In the genomic region with DNA sequence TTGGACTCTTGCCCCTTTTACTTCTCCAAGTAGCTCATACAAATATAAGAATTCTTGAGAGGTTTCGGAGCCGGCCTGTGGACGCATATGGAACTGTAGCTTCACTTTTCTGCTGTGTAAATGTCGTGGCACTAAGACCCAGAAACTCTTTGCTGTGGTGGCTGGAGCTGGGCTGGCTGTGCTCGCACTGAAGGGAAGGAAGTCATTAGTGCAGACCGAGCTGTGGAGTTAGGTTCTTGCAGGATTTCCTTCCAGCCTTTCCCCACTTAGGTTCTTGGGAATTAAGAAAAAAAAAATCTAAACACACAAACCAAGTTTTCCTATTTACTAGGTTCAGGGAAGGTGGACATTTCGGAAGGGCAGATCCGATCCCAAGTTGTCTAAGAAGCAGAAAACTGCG, we compare ENCODE assay signal across 8 mouse cellular contexts.
DNase-seq lines count a peak whose midpoint lies in the region; ATAC-seq and TF ChIP-seq lines count a peak whose summit lies in the region.

No protein-coding gene starts in this region.

- H3K9me3 ChIP-seq in hindbrain, embryonic 13.5 days = no peaks in the 10 kb centered on the region
- no peaks in the 10 kb centered on the region for H3K9me3 ChIP-seq in lung, postnatal 0 days (ENCODE audit: low read length)

- peak overlapping the region; percentile 78 for H3K4me2 ChIP-seq in hindbrain, embryonic 13.5 days
- H3K4me2 ChIP-seq in lung, postnatal 0 days (replicated peaks; ENCODE audit: low read depth, low read length) = peak overlapping the region; percentile 89

- peak; percentile 75; the same call in 1 of the 2 replicates for ATAC-seq in hindbrain, embryonic 13.5 days (ENCODE audit: low FRiP score)
- peak; percentile 86 for ATAC-seq in lung, postnatal 0 days

- peaks cover 30% of the 10 kb centered on the region for H3K4me1 ChIP-seq in hindbrain, embryonic 13.5 days (replicated peaks)
- H3K4me1 ChIP-seq in lung, postnatal 0 days (ENCODE audit: insufficient read depth, low read depth, low read length) = no peaks in the 10 kb centered on the region
- H3K4me1 ChIP-seq in thymus, adult 2 months (replicated peaks; ENCODE audit: control insufficient read depth, insufficient read depth, low read length) = no peaks in the 10 kb centered on the region; the same call in 1 of the 2 replicates

- under 1% methylated on average over 9 of the region's 9 CpGs for whole genome bisulfite sequencing in hindbrain, embryonic 13.5 days
- 0% methylated on average over 9 of the region's 9 CpGs for WGBS in lung, postnatal 0 days
- WGBS in thymus, adult 2 months = 3% methylated on average over 9 of the region's 9 CpGs

- peak; percentile 75 for DNase-seq in R1 (ENCODE audit: low read depth, low spot score)
- peak; percentile 40 to 65 for DNase-seq in cerebellum, postnatal 4 days (ENCODE audit: low spot score in 2 of 2)
- peak; percentile 78 for DNase-seq in gastrocnemius, adult 18-20 months (ENCODE audit: low spot score)
- DNase-seq in layer of hippocampus, postnatal 10 days (ENCODE audit: low spot score in 2 of 2) = peak; percentile 62 to 67
- peak; percentile 97 for DNase-seq in lung, postnatal 0 days (ENCODE audit: low spot score)
- DNase-seq in ovary, adult 18-20 months (ENCODE audit: low spot score) = peak; percentile 61
- DNase-seq in thymus, adult 2 months = peak; percentile 39

- H3K36me3 ChIP-seq in hindbrain, embryonic 13.5 days = peaks cover 10% of the 10 kb centered on the region
- H3K36me3 ChIP-seq in lung, postnatal 0 days (ENCODE audit: insufficient read depth, low read length) = no peaks in the 10 kb centered on the region
- no peaks in the 10 kb centered on the region for H3K36me3 ChIP-seq in thymus, adult 2 months (ENCODE audit: control insufficient read depth, insufficient read depth, low read length)

- no peak for TF ChIP-seq POLR2A in thymus, adult 2 months (IDR thresholded peaks at IDR 0.05; ENCODE audit: control insufficient read depth, extremely low read depth, insufficient read depth, low read length, poor library complexity)

- H3K9ac ChIP-seq in hindbrain, embryonic 13.5 days = peak overlapping the region; percentile 90
- peak overlapping the region; percentile 63; the same call in 1 of the 2 replicates for H3K9ac ChIP-seq in lung, postnatal 0 days (replicated peaks; ENCODE audit: low read depth)

- peaks cover 9% of the 10 kb centered on the region; the same call in 1 of the 2 replicates for H3K27me3 ChIP-seq in hindbrain, embryonic 13.5 days
- no peaks in the 10 kb centered on the region for H3K27me3 ChIP-seq in lung, postnatal 0 days (replicated peaks; ENCODE audit: insufficient read depth, low read length)
- H3K27me3 ChIP-seq in thymus, adult 2 months (ENCODE audit: control insufficient read depth, insufficient read depth, low read length) = peaks cover 2% of the 10 kb centered on the region; the same call in 1 of the 2 replicates

- peak overlapping the region; percentile 93 for H3K27ac ChIP-seq in hindbrain, embryonic 13.5 days
- peak overlapping the region; percentile 95 for H3K27ac ChIP-seq in lung, postnatal 0 days (ENCODE audit: low read length)
- no peak overlapping the region for H3K27ac ChIP-seq in thymus, adult 2 months (ENCODE audit: control insufficient read depth, insufficient read depth, low read length)

- TF ChIP-seq CTCF in lung, postnatal 0 days (IDR thresholded peaks at IDR 0.05) = peak; percentile 70
- TF ChIP-seq CTCF in thymus, adult 2 months (IDR thresholded peaks at IDR 0.05; ENCODE audit: borderline replicate concordance, control insufficient read depth, extremely low read depth, insufficient read depth, low read length, poor library complexity) = no peak

- peak overlapping the region; percentile 82 for H3K4me3 ChIP-seq in hindbrain, embryonic 13.5 days
- peak overlapping the region; percentile 66 for H3K4me3 ChIP-seq in lung, postnatal 0 days (ENCODE audit: low read depth, low read length)
- H3K4me3 ChIP-seq in thymus, adult 2 months (ENCODE audit: control insufficient read depth, insufficient read depth, low read length) = no peak overlapping the region

- peak; percentile 66 for TF ChIP-seq EP300 in lung, postnatal 0 days (IDR thresholded peaks at IDR 0.05)

Comparison
In these comparisons a context has a peak if more than half of its experiments do, and no peak if none do; other contexts are left out.
1. DNase-seq: peak in every context shown above with its lines; median percentile 97 in lung, postnatal 0 days; 78 in gastrocnemius, adult 18-20 months; 75 in R1; 64 in layer of hippocampus, postnatal 10 days; 61 in ovary, adult 18-20 months; 52 in cerebellum, postnatal 4 days; 39 in thymus, adult 2 months.